Mouse (Mus musculus) intestine, postnatal 0 days (tissue): ENCODE data around the gene Celf2. TPM values are rescaled to one million over a fixed set of nuclear protein-coding genes. Genes with fewer than 3 reads are reported as not detected.
A peak's percentile ranks its signal among the peaks of the same experiment; 100 is the strongest.

Experiments used
- ATAC-seq: fragments of 200-750 bp; cut with Nextera tagmentation; 2 replicates; pipeline ENCODE4 v1.8.0; 2017; ENCODE audit warnings: mild to moderate bottlenecking, moderate TSS enrichment, moderate library complexity
- H3K27ac ChIP-seq: fragments of 300-500 bp; sonication (generic); 2 replicates; pipeline ENCODE4 v1.5.1; 2014; ENCODE audit warnings: mild to moderate bottlenecking, low read depth, low read length, moderate library complexity
- H3K27me3 ChIP-seq: fragments of 300-500 bp; sonication (generic); replicated peaks from 2 replicates; pipeline ENCODE4 v1.6.1; 2014; ENCODE audit warnings: low read length, mixed read lengths; ENCODE audit not compliant: control insufficient read depth, insufficient read depth
- H3K36me3 ChIP-seq: fragments of 300-500 bp; sonication (generic); 2 replicates; pipeline ENCODE4 v1.6.1; 2014; ENCODE audit warnings: mild to moderate bottlenecking, moderate library complexity; ENCODE audit not compliant: control insufficient read depth, insufficient read depth
- H3K4me1 ChIP-seq: fragments of 300-500 bp; sonication (generic); replicated peaks from 2 replicates; pipeline ENCODE4 v1.6.1; 2014; ENCODE audit warnings: antibody characterized with exemption, low read length, mixed read lengths; ENCODE audit not compliant: control insufficient read depth, insufficient read depth
- H3K4me2 ChIP-seq: fragments of 300-500 bp; sonication (generic); replicated peaks from 2 replicates; pipeline ENCODE4 v1.6.1; 2014; ENCODE audit warnings: low read depth, mild to moderate bottlenecking, moderate library complexity
- H3K4me3 ChIP-seq: fragments of 300-500 bp; sonication (generic); 2 replicates; pipeline ENCODE4 v1.5.1; 2014; ENCODE audit warnings: low read depth, low read length
- H3K9ac ChIP-seq: fragments of 300-500 bp; sonication (generic); 2 replicates; pipeline ENCODE4 v1.6.1; 2014; ENCODE audit warnings: mild to moderate bottlenecking, low read depth, low read length
- H3K9me3 ChIP-seq: fragments of 300-500 bp; sonication (generic); 2 replicates; pipeline ENCODE4 v1.6.1; 2016; ENCODE audit warnings: mixed run types; ENCODE audit not compliant: control insufficient read depth
- CTCF ChIP-seq: sonication (generic); IDR thresholded peaks from 2 replicates; pipeline ENCODE4 v1.5.1; 2016; ENCODE audit warnings: low read depth, mild to moderate bottlenecking, control low read depth, antibody characterized with exemption, moderate library complexity
- WGBS: fragments of 180-500 bp; shearing (Covaris S2); extraction: QIAGEN DNeasy Blood & Tissue Kit; methylation state at CpG from one replicate; pipeline ENCODE4 v1.1.7; 2014; 5-methylcytosine and 5-hydroxymethylcytosine counted together
- polyA plus RNA-seq: library from polyadenylated mRNA; unstranded; fragments of >200 nt; fragmentation: Nextera tagmentation; extraction: Ambion mirVana; gene quantifications from 2 replicates; pipeline ENCODE4 v1.2.1, GENCODE M21; 2015

Gene Celf2
- polyA plus RNA-seq, 1 experiment from 2014 or later, result 16.8 TPM

DNA sequence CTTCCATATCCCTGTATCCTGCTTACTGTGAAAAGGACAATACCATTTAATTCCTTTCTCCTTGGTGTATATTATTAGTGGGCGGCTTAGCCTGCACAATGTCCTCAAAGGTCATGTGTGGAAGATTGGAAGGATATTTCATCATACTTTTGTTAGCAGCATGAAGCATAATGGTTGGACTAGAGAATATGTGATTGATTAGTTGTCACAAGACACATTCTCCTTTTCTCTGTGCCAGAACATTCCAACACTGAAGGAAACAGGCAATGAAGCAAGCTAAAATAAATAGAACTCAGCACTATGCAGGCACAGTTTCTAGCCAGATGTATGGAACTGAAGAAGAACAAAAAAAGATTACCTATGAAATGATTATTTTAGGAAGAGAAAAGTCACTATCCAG, 482.6 kb downstream of the Celf2 start:
- Histone ChIP-seq H3K4me1 (no peaks in the 10 kb centered on the region), H3K9me3 (no peaks in the 10 kb centered on the region), H3K4me3 (no peak overlapping the region), H3K9ac (no peak overlapping the region), H3K27me3 (no peaks in the 10 kb centered on the region), H3K27ac (no peak overlapping the region), H3K36me3 (no peaks in the 10 kb centered on the region), H3K4me2 (no peak overlapping the region)
- no peak for TF ChIP-seq CTCF
- 86% methylated on average over 1 of the region's 1 CpGs for WGBS
- no peak for ATAC-seq

DNA sequence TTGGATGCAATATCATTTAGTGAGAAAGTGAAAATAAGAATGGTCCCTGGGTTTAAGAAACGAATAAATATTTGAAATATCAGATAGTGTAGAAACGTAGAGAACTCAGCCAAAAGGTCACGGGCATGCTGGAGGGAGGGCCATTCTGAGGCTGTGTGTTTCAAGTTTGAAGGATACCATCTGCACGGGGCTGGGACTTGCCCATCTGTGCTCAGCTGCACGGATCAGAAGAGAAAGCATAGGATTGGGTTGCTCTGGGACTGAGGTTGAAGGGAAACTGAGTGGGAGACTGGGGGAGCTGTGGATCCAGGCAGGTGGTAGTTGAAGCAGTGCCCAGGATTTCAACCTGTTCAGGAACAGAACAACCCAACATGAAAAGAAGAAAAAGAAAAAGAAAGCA, 483.8 kb downstream of the Celf2 start:
- Histone ChIP-seq H3K4me3 (no peak overlapping the region), H3K9ac (no peak overlapping the region), H3K9me3 (no peaks in the 10 kb centered on the region), H3K27me3 (no peaks in the 10 kb centered on the region), H3K27ac (no peak overlapping the region), H3K36me3 (no peaks in the 10 kb centered on the region), H3K4me1 (no peaks in the 10 kb centered on the region), H3K4me2 (no peak overlapping the region)
- WGBS, result 46% methylated on average over 5 of the region's 5 CpGs
- ATAC-seq, result no peak
- TF ChIP-seq CTCF, result no peak

DNA sequence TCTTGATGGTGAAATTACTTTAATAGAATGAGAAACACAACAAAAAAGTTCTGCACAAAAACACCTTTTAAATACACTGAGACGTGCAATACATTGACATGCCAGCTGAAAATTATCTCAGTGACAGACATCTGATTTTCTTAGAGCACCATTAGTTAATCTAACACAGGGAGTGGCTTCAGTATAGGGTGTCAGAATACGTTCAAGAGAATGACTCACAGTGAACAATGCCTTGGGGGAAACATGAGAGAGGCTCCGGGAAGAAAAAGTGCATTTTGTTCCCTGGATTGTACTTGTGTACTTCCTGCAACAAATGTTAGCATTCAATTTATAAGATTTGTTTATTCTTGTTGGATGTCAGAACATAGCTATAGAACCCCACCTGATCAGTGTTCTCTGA, 487.2 kb downstream of the Celf2 start:
- no peaks in the 10 kb centered on the region for H3K27me3 ChIP-seq
- H3K4me2 ChIP-seq, result no peak overlapping the region
- H3K27ac ChIP-seq, result no peak overlapping the region
- ATAC-seq, result no peak
- no peak overlapping the region for H3K9ac ChIP-seq
- TF ChIP-seq CTCF, result no peak
- H3K4me1 ChIP-seq, result no peaks in the 10 kb centered on the region
- no peak overlapping the region for H3K4me3 ChIP-seq
- H3K9me3 ChIP-seq, result no peaks in the 10 kb centered on the region
- WGBS, result 27% methylated on average over 3 of the region's 3 CpGs
- H3K36me3 ChIP-seq, result no peaks in the 10 kb centered on the region

DNA sequence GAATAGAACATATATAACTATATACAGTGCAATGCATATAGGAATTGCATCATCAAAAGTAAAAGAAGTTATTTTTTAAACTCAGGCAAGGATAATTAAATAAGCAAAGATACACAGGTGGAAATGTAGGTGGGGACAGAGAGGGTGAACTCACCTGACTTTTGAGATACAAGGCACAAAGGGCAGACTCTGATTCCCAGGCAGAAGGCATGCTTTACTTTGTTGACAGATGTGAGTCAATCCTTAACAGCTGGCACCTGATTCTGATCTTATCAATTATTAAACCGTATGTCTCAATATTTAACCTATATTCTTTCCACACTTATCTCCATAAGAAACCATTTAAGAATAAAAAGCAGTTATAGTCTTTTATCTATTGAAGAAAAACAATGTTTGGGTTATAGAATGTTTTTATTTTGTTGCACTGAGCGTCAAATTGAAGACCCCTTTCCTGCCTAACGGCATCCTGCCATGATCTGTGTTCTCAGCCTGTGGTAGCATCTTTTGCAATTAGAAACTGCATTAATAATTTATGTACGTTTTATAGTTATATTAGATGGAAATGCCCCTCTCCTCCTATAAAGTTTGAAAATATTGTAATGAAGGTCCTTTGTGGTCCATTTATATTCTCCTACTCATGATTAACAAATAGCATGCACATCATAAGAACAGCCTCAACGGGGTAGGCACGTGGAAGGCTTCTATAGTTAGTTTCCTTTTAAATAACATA, 491.8 kb downstream of the Celf2 start:
- no peak for TF ChIP-seq CTCF
- Histone ChIP-seq H3K4me1 (no peaks in the 10 kb centered on the region), H3K9ac (no peak overlapping the region), H3K27me3 (no peaks in the 10 kb centered on the region), H3K4me3 (no peak overlapping the region), H3K36me3 (no peaks in the 10 kb centered on the region), H3K4me2 (no peak overlapping the region), H3K9me3 (no peaks in the 10 kb centered on the region), H3K27ac (no peak overlapping the region)
- peak; percentile 56; the same call in 1 of the 2 replicates for ATAC-seq
- WGBS, result 78% methylated on average over 6 of the region's 6 CpGs

DNA sequence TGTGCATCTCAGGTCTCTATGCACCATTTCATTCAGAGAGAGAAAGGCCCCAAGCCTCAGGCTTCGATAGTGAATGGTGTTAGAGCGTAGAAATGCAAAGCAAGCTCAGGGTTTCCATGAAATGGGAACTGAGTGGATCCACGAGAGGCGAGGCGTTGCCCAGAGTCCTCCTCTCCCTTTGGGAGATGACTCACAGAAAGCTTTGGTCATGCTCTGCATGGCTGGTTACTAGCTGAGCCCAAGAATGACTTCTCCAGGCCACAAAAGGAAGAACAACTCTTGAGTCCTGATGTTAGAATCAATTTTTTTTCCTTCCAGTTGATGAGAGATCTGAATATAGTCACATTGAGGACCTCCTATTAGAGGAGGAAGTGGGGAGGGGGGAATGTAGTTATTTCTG, 496.2 kb downstream of the Celf2 start:
- H3K27ac ChIP-seq, result no peak overlapping the region
- TF ChIP-seq CTCF, result no peak
- no peak for ATAC-seq
- H3K9ac ChIP-seq, result no peak overlapping the region
- no peak overlapping the region for H3K4me3 ChIP-seq
- no peaks in the 10 kb centered on the region for H3K27me3 ChIP-seq
- H3K9me3 ChIP-seq, result no peaks in the 10 kb centered on the region
- WGBS, result 90% methylated on average over 5 of the region's 5 CpGs
- no peak overlapping the region for H3K4me2 ChIP-seq
- no peaks in the 10 kb centered on the region for H3K36me3 ChIP-seq
- H3K4me1 ChIP-seq, result no peaks in the 10 kb centered on the region

DNA sequence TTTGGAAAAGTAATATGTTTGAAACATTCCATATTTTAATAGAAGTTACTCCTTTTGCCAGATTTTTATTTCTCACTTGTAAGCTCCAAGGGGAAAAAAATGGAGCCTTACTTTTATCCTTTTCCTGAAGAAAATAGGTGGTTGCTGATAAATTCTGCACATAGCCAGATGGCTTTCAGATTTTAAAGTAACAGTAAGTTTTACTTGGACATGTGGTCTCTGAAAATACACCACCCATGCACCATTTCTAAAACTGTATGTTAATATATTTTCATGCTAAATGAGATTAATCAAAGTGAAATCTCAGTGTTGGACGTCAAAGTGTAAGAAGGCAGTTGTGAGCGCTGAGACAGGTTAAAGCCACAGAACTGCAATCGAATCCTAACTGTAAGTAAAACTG, 502.5 kb downstream of the Celf2 start:
- Histone ChIP-seq H3K4me2 (no peak overlapping the region), H3K4me1 (no peaks in the 10 kb centered on the region), H3K9ac (no peak overlapping the region), H3K4me3 (no peak overlapping the region), H3K27me3 (no peaks in the 10 kb centered on the region), H3K9me3 (no peaks in the 10 kb centered on the region), H3K27ac (no peak overlapping the region), H3K36me3 (no peaks in the 10 kb centered on the region)
- WGBS, result 90% methylated on average over 3 of the region's 3 CpGs
- TF ChIP-seq CTCF, result no peak
- no peak for ATAC-seq
